Mouse (Mus musculus): ENCODE measurements around the gene Prss45. TPM values are rescaled to one million over a fixed set of nuclear protein-coding genes. Genes with fewer than 3 reads are reported as not detected.
A peak's percentile ranks its signal among the peaks of the same experiment; 100 is the strongest.

Gene Prss45
- polyA plus RNA-seq, 1 experiment from 2014 or later, result not detected

DNA sequence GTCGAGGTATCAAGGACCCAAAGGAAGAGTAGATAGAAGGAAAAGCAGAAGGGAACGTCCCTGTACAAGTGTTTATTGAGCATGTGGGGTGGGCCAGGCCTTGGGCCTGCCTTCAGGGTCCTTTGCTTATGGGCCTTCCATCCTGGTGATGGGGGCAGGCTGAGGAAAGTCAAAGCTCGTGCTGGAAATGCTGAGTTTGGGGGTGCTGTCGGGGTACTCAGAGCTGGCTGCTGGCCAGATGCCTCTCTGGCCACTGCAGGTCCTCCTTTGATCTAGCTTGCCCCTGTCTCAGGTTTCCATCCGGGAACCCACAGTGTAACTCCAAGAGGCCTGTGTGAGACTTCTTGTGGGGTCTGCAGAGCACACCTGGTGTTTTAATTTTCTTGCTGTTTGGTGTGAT is 24.1 kb downstream of the Prss45 start:
- Histone ChIP-seq H3K4me2 (peak overlapping the region; percentile 86), H3K4me1 (replicated peaks) (peaks cover 49% of the 10 kb centered on the region), H3K9ac (peak overlapping the region; percentile 69), H3K36me3 (no peaks in the 10 kb centered on the region), H3K4me3 (replicated peaks) (peak overlapping the region; percentile 67), H3K27me3 (peaks cover 5% of the 10 kb centered on the region; the same call in 1 of the 2 replicates), H3K9me3 (replicated peaks) (no peaks in the 10 kb centered on the region), H3K27ac (peak overlapping the region; percentile 91)
- 37% methylated on average over 5 of the region's 5 CpGs for WGBS (ENCODE audit: insufficient replicate concordance)
- ATAC-seq (ENCODE audit: low read depth) (no peak), DNase-seq (no peak)

GRCm38 (mm10) chr9:110858967-110859596 is 24.7 kb downstream of the Prss45 start:
- Histone ChIP-seq H3K4me3 (replicated peaks) (peak overlapping the region; percentile 67), H3K27ac (peak overlapping the region; percentile 91), H3K9ac (peak overlapping the region; percentile 69; the same call in 1 of the 2 replicates)

DNA sequence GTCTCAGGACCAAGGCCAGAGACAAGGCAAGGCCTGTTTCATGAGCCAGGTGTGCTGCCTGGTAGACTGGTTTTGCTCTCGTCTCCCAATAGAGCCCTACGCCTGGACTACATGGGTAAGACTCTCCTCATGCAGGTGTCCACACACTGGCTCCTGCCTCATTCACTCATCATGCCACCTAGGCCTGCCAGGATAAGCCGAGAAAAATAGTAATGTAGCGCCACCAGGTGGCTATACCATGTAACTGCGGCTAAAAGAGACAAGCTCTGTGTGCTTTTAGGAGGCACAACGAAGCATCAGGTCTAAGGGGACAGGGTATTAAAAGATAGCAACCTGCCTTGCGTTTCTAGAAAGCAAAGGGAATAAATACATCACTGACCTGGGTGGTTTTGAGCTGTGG is 36.6 kb downstream of the Prss45 start:
- Histone ChIP-seq H3K4me1 (replicated peaks) (peaks cover 15% of the 10 kb centered on the region), H3K27ac (no peak overlapping the region), H3K4me2 (no peak overlapping the region), H3K27me3 (peaks cover 35% of the 10 kb centered on the region), H3K4me3 (replicated peaks) (no peak overlapping the region), H3K9ac (no peak overlapping the region), H3K36me3 (no peaks in the 10 kb centered on the region), H3K9me3 (replicated peaks) (no peaks in the 10 kb centered on the region)
- ATAC-seq (ENCODE audit: low read depth) (peak; percentile 22), DNase-seq (no peak)
- WGBS (ENCODE audit: insufficient replicate concordance), result 11% methylated on average over 7 of the region's 7 CpGs

More at GRCm38 (mm10) chr9:110858967-110859596, 24.7 kb downstream of the Prss45 start:
- H3K27me3 ChIP-seq, result peaks cover 5% of the 10 kb centered on the region; the same call in 1 of the 2 replicates
- H3K9me3 ChIP-seq (replicated peaks), result no peaks in the 10 kb centered on the region
- peaks cover 49% of the 10 kb centered on the region for H3K4me1 ChIP-seq (replicated peaks)
- ATAC-seq (ENCODE audit: low read depth), result peak; percentile 94
- peak; percentile 64 for DNase-seq
- H3K36me3 ChIP-seq, result no peaks in the 10 kb centered on the region
- WGBS (ENCODE audit: insufficient replicate concordance), result 19% methylated on average over 5 of the region's 5 CpGs
- peak overlapping the region; percentile 86 for H3K4me2 ChIP-seq

- peaks cover 29% of the 10 kb centered on the region for H3K4me1 ChIP-seq (replicated peaks)
- no peak for ATAC-seq (ENCODE audit: low read depth)
- WGBS (ENCODE audit: insufficient replicate concordance), result 13% methylated on average over 40 of the region's 40 CpGs
- H3K36me3 ChIP-seq, result no peaks in the 10 kb centered on the region
- peak overlapping the region; percentile 28 for H3K4me3 ChIP-seq (replicated peaks)
- DNase-seq, result no peak
- peak overlapping the region; percentile 14; the same call in 1 of the 2 replicates for H3K27ac ChIP-seq
- H3K27me3 ChIP-seq, result peaks cover 44% of the 10 kb centered on the region
- no peaks in the 10 kb centered on the region for H3K9me3 ChIP-seq (replicated peaks)
- peak overlapping the region; percentile 13; the same call in 1 of the 2 replicates for H3K9ac ChIP-seq
- peak overlapping the region; percentile 44 for H3K4me2 ChIP-seq
Observed at GRCm38 (mm10) chr9:110873681-110874659, 39.6 kb downstream of the Prss45 start.

GRCm38 (mm10) chr9:110874660-110875191 is 40.3 kb downstream of the Prss45 start:
- H3K4me2 ChIP-seq, result no peak overlapping the region
- peaks cover 52% of the 10 kb centered on the region for H3K27me3 ChIP-seq
- no peak for DNase-seq
- H3K36me3 ChIP-seq, result no peaks in the 10 kb centered on the region
- 31% methylated on average over 3 of the region's 3 CpGs for WGBS (ENCODE audit: insufficient replicate concordance)
- no peak overlapping the region for H3K4me3 ChIP-seq (replicated peaks)
- H3K4me1 ChIP-seq (replicated peaks), result peaks cover 29% of the 10 kb centered on the region
- no peaks in the 10 kb centered on the region for H3K9me3 ChIP-seq (replicated peaks)
- H3K9ac ChIP-seq, result no peak overlapping the region
- ATAC-seq (ENCODE audit: low read depth), result no peak
- peak overlapping the region; percentile 63 for H3K27ac ChIP-seq

DNA sequence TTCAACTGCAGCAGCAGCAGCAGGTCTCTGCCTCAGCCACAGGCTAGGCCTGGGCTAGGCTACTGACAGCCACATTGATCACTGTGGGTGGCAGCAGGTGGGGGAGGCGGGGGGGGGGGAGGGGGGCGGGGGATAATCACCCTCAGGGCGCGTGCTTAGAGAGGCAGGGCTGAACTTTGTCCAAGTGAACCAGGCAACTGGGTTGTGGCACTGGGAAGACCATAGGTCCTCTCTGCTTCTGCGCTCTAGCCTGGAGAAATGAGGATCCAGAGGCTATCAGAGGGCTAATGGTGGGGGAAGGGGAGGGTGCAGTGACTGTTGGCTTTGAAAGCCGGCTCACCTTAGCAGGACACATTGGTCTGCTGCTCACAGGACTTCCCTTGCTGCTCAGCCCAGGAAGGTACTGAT is 40.9 kb downstream of the Prss45 start:
- Histone ChIP-seq H3K9ac (no peak overlapping the region), H3K4me3 (replicated peaks) (no peak overlapping the region), H3K27ac (peak overlapping the region; percentile 67), H3K9me3 (replicated peaks) (no peaks in the 10 kb centered on the region), H3K36me3 (no peaks in the 10 kb centered on the region), H3K4me2 (no peak overlapping the region), H3K27me3 (peaks cover 57% of the 10 kb centered on the region), H3K4me1 (replicated peaks) (peaks cover 29% of the 10 kb centered on the region)
- DNase-seq (no peak), ATAC-seq (ENCODE audit: low read depth) (peak; percentile 63)
- WGBS (ENCODE audit: insufficient replicate concordance), result 47% methylated on average over 4 of the region's 6 CpGs

GRCm38 (mm10) chr9:110877353-110877752 is 43.0 kb downstream of the Prss45 start:
- peak overlapping the region; percentile 11; the same call in 1 of the 2 replicates for H3K4me2 ChIP-seq
- peak overlapping the region; percentile 36; the same call in 1 of the 2 replicates for H3K27ac ChIP-seq
- H3K27me3 ChIP-seq, result peaks cover 68% of the 10 kb centered on the region
- no peaks in the 10 kb centered on the region for H3K36me3 ChIP-seq
- no peak overlapping the region for H3K9ac ChIP-seq
- ATAC-seq (ENCODE audit: low read depth) (no peak), DNase-seq (no peak)
- H3K9me3 ChIP-seq (replicated peaks), result no peaks in the 10 kb centered on the region
- H3K4me1 ChIP-seq (replicated peaks), result peaks cover 44% of the 10 kb centered on the region
- H3K4me3 ChIP-seq (replicated peaks), result no peak overlapping the region
- WGBS (ENCODE audit: insufficient replicate concordance), result 57% methylated on average over 1 of the region's 1 CpGs

DNA sequence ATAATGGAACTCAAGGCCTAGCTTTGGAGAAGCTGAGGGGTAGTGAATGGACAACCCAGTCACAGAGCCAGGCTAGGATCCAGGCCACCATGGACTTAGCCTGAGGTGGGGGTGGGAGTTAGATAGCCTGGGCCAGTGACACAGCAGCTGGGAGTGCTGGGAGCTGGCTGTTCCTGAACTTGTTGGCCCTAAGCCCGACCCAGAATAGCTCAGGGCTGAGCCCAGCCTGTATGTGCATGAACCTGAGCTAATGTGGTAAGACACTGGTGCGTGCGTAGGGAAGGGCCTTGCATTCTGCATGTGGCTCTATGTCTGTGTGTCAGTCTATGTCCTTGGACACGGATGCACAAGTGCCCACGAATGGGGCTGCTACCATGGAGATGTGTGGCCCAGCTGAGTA is 43.5 kb downstream of the Prss45 start:
- ATAC-seq (ENCODE audit: low read depth) (peak; percentile 31), DNase-seq (no peak)
- no peaks in the 10 kb centered on the region for H3K36me3 ChIP-seq
- H3K4me1 ChIP-seq (replicated peaks), result peaks cover 44% of the 10 kb centered on the region
- 69% methylated on average over 5 of the region's 5 CpGs for WGBS (ENCODE audit: insufficient replicate concordance)
- peak overlapping the region; percentile 55 for H3K27ac ChIP-seq
- peaks cover 63% of the 10 kb centered on the region for H3K27me3 ChIP-seq
- no peaks in the 10 kb centered on the region for H3K9me3 ChIP-seq (replicated peaks)
- H3K4me3 ChIP-seq (replicated peaks), result no peak overlapping the region
- H3K4me2 ChIP-seq, result peak overlapping the region; percentile 62; the same call in 1 of the 2 replicates
- H3K9ac ChIP-seq, result no peak overlapping the region

GRCm38 (mm10) chr9:110879191-110879920 is 45.0 kb downstream of the Prss45 start, which contains the start of gene Als2cl:
Als2cl (plus strand) TSS chr9:110879870.
- ATAC-seq (ENCODE audit: low read depth) (no peak), DNase-seq (no peak)
- Histone ChIP-seq H3K9me3 (replicated peaks) (no peaks in the 10 kb centered on the region), H3K27me3 (peaks cover 48% of the 10 kb centered on the region), H3K4me1 (replicated peaks) (peaks cover 36% of the 10 kb centered on the region), H3K4me3 (replicated peaks) (peak within 1 kb of the TSS; percentile 57), H3K4me2 (peak within 1 kb of the TSS; percentile 62), H3K36me3 (no peaks in the 10 kb centered on the region; the same call in 1 of the 2 replicates), H3K27ac (peak within 1 kb of the TSS; percentile 61; the same call in 1 of the 2 replicates), H3K9ac (peak within 1 kb of the TSS; percentile 55; the same call in 1 of the 2 replicates)
- WGBS (ENCODE audit: insufficient replicate concordance), result 21% methylated on average over 12 of the region's 12 CpGs

GRCm38 (mm10) chr9:110879998-110880561 is 45.7 kb downstream of the Prss45 start, which contains the start of gene Tmie:
Tmie (minus strand) TSS chr9:110880113.
- Histone ChIP-seq H3K4me3 (replicated peaks) (peak within 1 kb of the TSS; percentile 57), H3K27ac (peak within 1 kb of the TSS; percentile 61; the same call in 1 of the 2 replicates), H3K4me1 (replicated peaks) (peaks cover 29% of the 10 kb centered on the region), H3K4me2 (peak within 1 kb of the TSS; percentile 62), H3K9ac (peak within 1 kb of the TSS; percentile 55; the same call in 1 of the 2 replicates), H3K36me3 (no peaks in the 10 kb centered on the region; the same call in 1 of the 2 replicates), H3K9me3 (replicated peaks) (no peaks in the 10 kb centered on the region), H3K27me3 (peaks cover 42% of the 10 kb centered on the region)
- DNase-seq, result no peak
- ATAC-seq (ENCODE audit: low read depth), result peak; percentile 37
- under 1% methylated on average over 57 of the region's 57 CpGs for WGBS (ENCODE audit: insufficient replicate concordance)

Measured in liver, embryonic 13.5 days (tissue).